ENCODE assay signal across 17 mouse cellular contexts in genomic region chr19:57961738-57962640, GRCm38 (mm10).
DNase-seq lines count a peak whose midpoint lies in the region; ATAC-seq and TF ChIP-seq lines count a peak whose summit lies in the region.
"Had no signal": no experiment of that assay in that cellular context is flagged by ENCODE, and none has a peak within 500 bp of the region (broad histone marks: within the 10 kb centered on the region; RNA-seq: fewer than 3 reads in every experiment).

No protein-coding gene starts in this region.

- H3K4me1 ChIP-seq in liver, adult 2 months (ENCODE audit: control insufficient read depth, insufficient read depth, low read length), result no peaks in the 10 kb centered on the region
- H3K4me1 ChIP-seq in liver, postnatal 0 days (ENCODE audit: insufficient read depth), result no peaks in the 10 kb centered on the region
- H3K4me1 ChIP-seq in forebrain, embryonic 12.5 days, result peaks cover 18% of the 10 kb centered on the region
- no peaks in the 10 kb centered on the region for H3K4me1 ChIP-seq in stomach, embryonic 14.5 days (ENCODE audit: control insufficient read depth, insufficient read depth, low read length)
- H3K4me1 ChIP-seq: heart, embryonic 10.5 days; limb, embryonic 12.5 days had no signal

- H3K36me3 ChIP-seq in liver, adult 2 months (ENCODE audit: control insufficient read depth, insufficient read depth, low read length), result no peaks in the 10 kb centered on the region
- no peaks in the 10 kb centered on the region for H3K36me3 ChIP-seq in liver, postnatal 0 days (replicated peaks; ENCODE audit: insufficient read depth, low read length)
- H3K36me3 ChIP-seq in forebrain, embryonic 12.5 days (replicated peaks), result no peaks in the 10 kb centered on the region
- no peaks in the 10 kb centered on the region for H3K36me3 ChIP-seq in stomach, embryonic 14.5 days (ENCODE audit: control insufficient read depth, insufficient read depth, low read length)
- H3K36me3 ChIP-seq: heart, embryonic 10.5 days; limb, embryonic 12.5 days; liver, embryonic 13.5 days; neural tube, embryonic 12.5 days had no signal

- no peaks in the 10 kb centered on the region for H3K9me3 ChIP-seq in liver, postnatal 0 days (ENCODE audit: low read length)
- H3K9me3 ChIP-seq in forebrain, embryonic 12.5 days, result no peaks in the 10 kb centered on the region
- H3K9me3 ChIP-seq in stomach, embryonic 14.5 days (ENCODE audit: control insufficient read depth, low read depth, low read length), result no peaks in the 10 kb centered on the region
- H3K9me3 ChIP-seq: heart, embryonic 10.5 days; limb, embryonic 12.5 days; liver, embryonic 13.5 days; neural tube, embryonic 12.5 days had no signal

- TF ChIP-seq CTCF in liver, adult 2 months (IDR thresholded peaks at IDR 0.05; ENCODE audit: low read depth, low read length), result no peak
- no peak for TF ChIP-seq CTCF in liver, postnatal 0 days (IDR thresholded peaks at IDR 0.05; ENCODE audit: low read depth)

- WGBS in liver, adult 2 months, result 83% methylated on average over 16 of the region's 16 CpGs
- 82% methylated on average over 16 of the region's 16 CpGs for WGBS in liver, postnatal 0 days (ENCODE audit: insufficient replicate concordance)
- 29% methylated on average over 16 of the region's 16 CpGs for WGBS in forebrain, embryonic 12.5 days
- WGBS in stomach, embryonic 14.5 days, result 67% methylated on average over 16 of the region's 16 CpGs

- H3K4me2 ChIP-seq in liver, postnatal 0 days (ENCODE audit: low read depth, low read length), result no peak overlapping the region
- no peak overlapping the region for H3K4me2 ChIP-seq in forebrain, embryonic 12.5 days
- H3K4me2 ChIP-seq in stomach, embryonic 14.5 days (replicated peaks; ENCODE audit: low read depth, low read length), result no peak overlapping the region
- H3K4me2 ChIP-seq: limb, embryonic 12.5 days; liver, embryonic 13.5 days; neural tube, embryonic 12.5 days had no signal

- H3K9ac ChIP-seq in liver, adult 2 months (ENCODE audit: low read depth, low read length), result no peak overlapping the region
- no peak overlapping the region for H3K9ac ChIP-seq in liver, postnatal 0 days (replicated peaks)
- no peak overlapping the region for H3K9ac ChIP-seq in forebrain, embryonic 12.5 days
- H3K9ac ChIP-seq in stomach, embryonic 14.5 days (replicated peaks; ENCODE audit: low read depth, low read length), result no peak overlapping the region
- H3K9ac ChIP-seq: limb, embryonic 12.5 days; liver, embryonic 13.5 days; neural tube, embryonic 12.5 days had no signal

- ATAC-seq in liver, postnatal 0 days, result no peak
- ATAC-seq in forebrain, embryonic 12.5 days (ENCODE audit: low FRiP score), result no peak
- no peak for ATAC-seq in stomach, embryonic 14.5 days (ENCODE audit: insufficient number of reproducible peaks, insufficient read depth, low FRiP score, low read depth)
- ATAC-seq in erythroid progenitor cell, adult 5-6 weeks (replicated peaks; ENCODE audit: low FRiP score, poor library complexity, severe bottlenecking), result no peak
- ATAC-seq: Patski had no signal

- H3K4me3 ChIP-seq in liver, adult 2 months (ENCODE audit: insufficient read depth, low read depth, low read length), result no peak overlapping the region
- H3K4me3 ChIP-seq in liver, postnatal 0 days (ENCODE audit: low read depth, low read length), result no peak overlapping the region
- H3K4me3 ChIP-seq in forebrain, embryonic 12.5 days (replicated peaks), result no peak overlapping the region
- no peak overlapping the region for H3K4me3 ChIP-seq in stomach, embryonic 14.5 days (ENCODE audit: low read depth, low read length)
- H3K4me3 ChIP-seq: heart, embryonic 10.5 days; limb, embryonic 12.5 days; liver, embryonic 13.5 days; neural tube, embryonic 12.5 days had no signal

- no peak for TF ChIP-seq POLR2A in liver, adult 2 months (IDR thresholded peaks at IDR 0.05; ENCODE audit: extremely low read depth, insufficient read depth, low read length)

- DNase-seq in embryo, embryonic 10.5 days (ENCODE audit: low spot score), result peak; percentile 21
- no peak for DNase-seq in embryo, embryonic 10 days (ENCODE audit: low spot score)
- peak; percentile 37 for DNase-seq in liver, adult 2 months (ENCODE audit: extremely low read depth, low read depth, low spot score)
- DNase-seq in liver, postnatal 0 days, result no peak
- no peak for DNase-seq in lung, postnatal 14 days
- DNase-seq: adrenal gland, adult 8-10 months; gastrocnemius, postnatal 36 days; kidney, postnatal 4 days; liver, embryonic 13.5 days; thymus, adult 2 months had no signal

- H3K27me3 ChIP-seq in liver, adult 2 months (ENCODE audit: control insufficient read depth, insufficient read depth, low read length), result no peaks in the 10 kb centered on the region
- no peaks in the 10 kb centered on the region for H3K27me3 ChIP-seq in liver, postnatal 0 days (ENCODE audit: insufficient read depth, low read length)
- no peaks in the 10 kb centered on the region for H3K27me3 ChIP-seq in forebrain, embryonic 12.5 days
- H3K27me3 ChIP-seq in stomach, embryonic 14.5 days (ENCODE audit: control insufficient read depth, insufficient read depth, low read length), result no peaks in the 10 kb centered on the region
- H3K27me3 ChIP-seq: limb, embryonic 12.5 days; liver, embryonic 13.5 days; neural tube, embryonic 12.5 days; Patski had no signal

- no peak for TF ChIP-seq EP300 in liver, postnatal 0 days (IDR thresholded peaks at IDR 0.05; ENCODE audit: low read depth)

- no peaks in the 10 kb centered on the region for H3K79me2 ChIP-seq in liver, adult 2 months (ENCODE audit: control insufficient read depth, insufficient read depth, low read length)

- H3K27ac ChIP-seq in liver, adult 2 months (replicated peaks; ENCODE audit: insufficient read depth, low read depth, low read length), result no peak overlapping the region
- H3K27ac ChIP-seq in liver, postnatal 0 days (ENCODE audit: low read depth), result no peak overlapping the region
- peak overlapping the region; percentile 66 for H3K27ac ChIP-seq in forebrain, embryonic 12.5 days
- peak overlapping the region; percentile 61; the same call in 1 of the 2 replicates for H3K27ac ChIP-seq in stomach, embryonic 14.5 days (ENCODE audit: low read length)
- H3K27ac ChIP-seq: heart, embryonic 10.5 days; limb, embryonic 12.5 days; liver, embryonic 13.5 days; neural tube, embryonic 12.5 days had no signal

Comparison
In these comparisons a context has a peak if more than half of its experiments do, and no peak if none do; other contexts are left out.
1. DNase-seq: peak in embryo, embryonic 10.5 days (single experiment) and liver, adult 2 months (single experiment); none in embryo, embryonic 10 days (single experiment), liver, postnatal 0 days (single experiment) and lung, postnatal 14 days (single experiment).
2. H3K27ac ChIP-seq: peak in forebrain, embryonic 12.5 days (single experiment) and stomach, embryonic 14.5 days (single experiment); none in liver, adult 2 months (single experiment) and liver, postnatal 0 days (single experiment).